Mouse (Mus musculus) sigmoid colon, adult 10 weeks (tissue): ENCODE measurements around the gene Slc9a5. TPM values are rescaled to one million over a fixed set of nuclear protein-coding genes. Genes with fewer than 3 reads are reported as not detected.

Experiments used
- polyA plus RNA-seq: library from polyadenylated mRNA; stranded (reverse); fragments of 350-450 nt; fragmentation: Illumina TruSeq; extraction: RNeasy Lipid Tissue Mini Kit (QIAGEN cat#74804); gene quantifications from one replicate; pipeline ENCODE4 v1.2.3, GENCODE M21; 2014; ENCODE audit warnings: low read depth, low replicate concordance

Slc9a5 gene
- 0.09 TPM for polyA plus RNA-seq

DNA sequence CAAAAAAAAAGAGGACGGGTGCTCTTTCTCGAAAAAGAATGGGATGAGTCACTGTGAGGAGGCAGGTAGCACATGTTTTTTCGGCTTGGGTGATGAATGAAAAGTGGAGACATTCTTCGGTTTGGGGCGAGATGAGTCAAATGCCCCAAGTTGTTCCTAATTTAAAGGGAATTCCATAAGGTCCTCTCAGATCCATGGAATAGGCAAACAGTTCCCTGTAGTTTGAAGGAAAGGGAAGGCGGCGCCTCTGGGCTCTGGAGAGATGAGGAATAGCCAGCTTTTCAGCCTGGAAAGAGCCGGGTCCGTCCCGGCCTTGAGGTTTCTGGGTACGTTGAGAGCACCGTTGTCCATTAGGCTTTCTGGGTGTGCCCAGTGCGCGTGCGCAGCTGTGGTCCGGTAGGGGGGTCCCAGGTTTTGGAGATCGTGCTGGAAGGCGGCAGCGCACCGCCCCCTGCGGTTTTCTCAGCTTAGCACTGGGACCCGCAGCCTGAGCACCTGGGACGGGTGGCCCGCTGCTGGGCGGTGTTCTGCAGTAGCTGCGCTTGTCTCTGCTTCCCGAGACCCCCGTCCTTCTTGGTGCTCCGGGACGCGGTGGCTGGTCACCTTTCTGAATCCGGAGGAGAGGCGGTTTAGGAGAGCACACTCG, at the start of gene Slc9a5:
Gene Slc9a5 (plus strand): TSS at position 394 of the 646 bp plus-strand sequence.

DNA sequence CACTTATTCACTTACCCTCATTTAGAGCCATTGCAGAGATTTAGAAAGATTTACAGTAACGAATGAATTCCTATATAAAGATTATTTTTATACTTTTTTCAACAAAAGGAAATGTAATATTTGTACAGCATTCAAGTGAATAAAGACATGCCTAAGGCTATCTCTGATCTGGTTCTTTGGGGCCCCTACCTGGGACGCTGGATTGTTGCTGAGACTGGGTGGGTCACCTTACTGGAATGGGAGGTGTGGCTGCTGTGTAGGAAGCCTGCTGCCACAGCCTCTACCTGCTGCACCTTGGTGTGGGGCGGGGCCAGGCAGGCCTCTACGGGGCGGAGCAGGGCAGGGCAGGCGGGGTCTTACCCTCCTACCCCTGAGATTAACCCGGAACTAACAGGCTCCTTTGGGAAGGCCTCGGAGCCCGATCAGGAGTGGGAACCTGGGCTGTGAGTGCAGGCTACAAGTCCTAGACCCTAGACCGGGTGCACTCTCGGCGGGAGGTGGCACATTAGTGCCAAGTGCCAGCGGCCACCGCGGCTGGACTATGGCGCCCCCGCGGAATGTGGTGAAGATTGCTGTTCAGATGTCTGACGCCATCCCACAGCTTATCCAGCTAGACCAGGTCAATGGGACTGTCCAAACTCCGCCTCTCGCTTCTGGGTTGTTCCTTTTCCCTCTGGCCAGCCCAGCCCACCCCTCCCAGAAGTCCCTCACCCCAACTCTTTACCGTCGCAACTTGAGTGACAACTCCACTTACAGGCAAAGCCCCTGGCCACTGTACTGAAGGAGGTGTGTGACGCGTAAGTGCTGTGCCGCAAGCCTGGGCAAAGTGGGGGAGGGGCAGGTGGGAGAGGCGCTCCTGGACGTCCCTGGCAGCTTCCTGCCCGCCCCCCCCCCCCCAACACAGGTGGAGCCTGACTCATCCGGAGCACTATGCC, 43.2 kb upstream of the Slc9a5 start, which contains the start of gene Elmo3:
Gene Elmo3 (plus strand): TSS at position 391 of the 935 bp plus-strand sequence.

GRCm38 (mm10) chr8:105326141-105326672, 22.4 kb upstream of the Slc9a5 start, which contains the start of the genes Lrrc29 and Tmem208:
Gene Lrrc29 (minus strand): TSS chr8:105326278.
Gene Tmem208 (plus strand): TSS chr8:105326354.

GRCm38 (mm10) chr8:105347428-105348221, 1.0 kb upstream of the Slc9a5 start, which contains the start of gene Fhod1:
Gene Fhod1 (minus strand): TSS chr8:105347953.

GRCm38 (mm10) chr8:105373032-105373431, 24.4 kb downstream of the Slc9a5 start, which contains the start of gene Plekhg4:
Gene Plekhg4 (plus strand): TSS chr8:105373274.

GRCm38 (mm10) chr8:105413391-105413790, 64.7 kb downstream of the Slc9a5 start, which contains the start of the genes Kctd19 and Lrrc36:
Gene Kctd19 (minus strand): TSS chr8:105413502.
Gene Lrrc36 (plus strand): TSS chr8:105413571.

Other genes with a start within 250 kb of the Slc9a5 start
- not detected for gene Ces4a, start 217.0 kb upstream of the Slc9a5 start, polyA plus RNA-seq
- 162 TPM for gene Cbfb, start 178.2 kb upstream of the Slc9a5 start, polyA plus RNA-seq
- 30.6 TPM for gene D230025D16Rik, start 123.7 kb upstream of the Slc9a5 start, polyA plus RNA-seq
- gene B3gnt9, start 93.7 kb upstream of the Slc9a5 start, polyA plus RNA-seq, result 3.5 TPM
- 5.3 TPM for gene Tradd, start 84.2 kb upstream of the Slc9a5 start, polyA plus RNA-seq
- gene Fbxl8, start 84.2 kb upstream of the Slc9a5 start, polyA plus RNA-seq, result 0.28 TPM
- not detected for gene Hsf4, start 79.0 kb upstream of the Slc9a5 start, polyA plus RNA-seq
- 0.50 TPM for gene Nol3, start 72.7 kb upstream of the Slc9a5 start, polyA plus RNA-seq
- gene 4931428F04Rik, start 59.0 kb upstream of the Slc9a5 start, polyA plus RNA-seq, result 1.3 TPM
- gene Exoc3l, start 52.7 kb upstream of the Slc9a5 start, polyA plus RNA-seq, result not detected
- 9.1 TPM for gene E2f4, start 51.2 kb upstream of the Slc9a5 start, polyA plus RNA-seq
- gene Elmo3, start 43.2 kb upstream of the Slc9a5 start, polyA plus RNA-seq, result 6.4 TPM
- gene Lrrc29, start 22.6 kb upstream of the Slc9a5 start, polyA plus RNA-seq, result 0.13 TPM
- gene Tmem208, start 22.5 kb upstream of the Slc9a5 start, polyA plus RNA-seq, result 10.0 TPM
- gene Fhod1, start 890 bp upstream of the Slc9a5 start, polyA plus RNA-seq, result 0.28 TPM
- not detected for gene Plekhg4, start 24.4 kb downstream of the Slc9a5 start, polyA plus RNA-seq
- not detected for gene Kctd19, start 64.7 kb downstream of the Slc9a5 start, polyA plus RNA-seq
- gene Lrrc36, start 64.7 kb downstream of the Slc9a5 start, polyA plus RNA-seq, result not detected
- gene Tppp3, start 122.7 kb downstream of the Slc9a5 start, polyA plus RNA-seq, result 1.1 TPM
- gene Zdhhc1, start 148.1 kb downstream of the Slc9a5 start, polyA plus RNA-seq, result 3.8 TPM
- 68.5 TPM for gene Hsd11b2, start 169.9 kb downstream of the Slc9a5 start, polyA plus RNA-seq
- 23.0 TPM for gene Atp6v0d1, start 217.2 kb downstream of the Slc9a5 start, polyA plus RNA-seq